ENCODE assay signal across 34 mouse cellular contexts in genomic region chr4:146904782-146905181, GRCm38 (mm10). TPM values are rescaled to one million over a fixed set of nuclear protein-coding genes. Genes with fewer than 3 reads are reported as not detected.
"Had no signal": no experiment of that assay in that cellular context is flagged by ENCODE, and none has a peak within 500 bp of the region (broad histone marks: within the 10 kb centered on the region; RNA-seq: fewer than 3 reads in every experiment).

No protein-coding gene starts in this region.

RNA-seq across cellular contexts. Expression of gene Gm21411, which starts 4.6 kb away (rescaled TPM):
- total RNA-seq: common myeloid progenitor, adult 5-6 weeks; forebrain, postnatal 0 days; gastrocnemius, adult 18-20 months; gastrocnemius, adult 2 months; gastrocnemius, adult 8-10 months; gastrocnemius, postnatal 10 days; gastrocnemius, postnatal 14 days; gastrocnemius, postnatal 25 days; gastrocnemius, postnatal 36 days; gastrocnemius, postnatal 4 days; granulocyte monocyte progenitor cell, adult 5-6 weeks; heart, adult 18-20 months; heart, adult 2 months; heart, adult 8-10 months had no signal
- polyA plus RNA-seq: cortical plate, adult 2 months; embryonic facial prominence, embryonic 10.5 days; embryonic facial prominence, embryonic 11.5 days; embryonic facial prominence, embryonic 12.5 days; embryonic facial prominence, embryonic 13.5 days; embryonic facial prominence, embryonic 14.5 days; embryonic facial prominence, embryonic 15.5 days; erythroblast, embryonic 14.5 days; forebrain, embryonic 10.5 days; forebrain, embryonic 11.5 days; forebrain, embryonic 12.5 days; forebrain, embryonic 13.5 days; forebrain, embryonic 14.5 days; forebrain, embryonic 15.5 days; forebrain, embryonic 16.5 days; forebrain, postnatal 0 days; frontal cortex, adult 2 months; gonadal fat pad, adult 2 months; heart, adult 2 months; heart, embryonic 10.5 days; heart, embryonic 11.5 days; heart, embryonic 12.5 days had no signal
